Mouse (Mus musculus): ENCODE measurements at regions not wholly inside any gene's neighbourhood (a gene's known extent, or its start where the extent isn't known, plus 50 kb on each side); places are given as distances from the start of the nearest gene placed in this dataset.

DNA sequence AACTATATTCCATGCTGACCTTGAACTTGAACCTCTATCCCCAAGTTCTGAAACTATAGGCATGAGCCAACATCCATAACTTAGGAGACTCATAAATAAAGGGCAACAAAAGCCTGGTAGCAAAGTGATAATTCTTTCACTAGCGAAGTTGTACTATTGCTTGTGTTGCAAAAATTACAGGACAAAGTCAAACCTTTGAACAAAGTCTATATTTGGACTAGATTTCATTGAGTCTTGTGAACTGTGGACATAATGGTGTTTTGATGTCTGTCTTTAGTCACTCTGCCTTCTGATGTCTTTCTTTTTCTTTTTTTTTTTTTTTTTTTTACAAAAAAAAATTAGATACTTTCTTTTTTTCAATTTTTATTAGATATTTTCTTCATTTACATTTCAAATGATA is 594.5 kb downstream of the Etv1 start:
- no peak for DNase-seq
